Mouse (Mus musculus): ENCODE measurements around the gene Phlda2.

Phlda2 gene

GRCm38 (mm10) chr7:143477800-143478199 lies 25.1 kb downstream of the Phlda2 start:
- no peak for TF ChIP-seq GATA4 (IDR thresholded peaks at IDR 0.05; ENCODE audit: insufficient replicate concordance, low read length)

- no peak for TF ChIP-seq GATA4 (IDR thresholded peaks at IDR 0.05; ENCODE audit: insufficient replicate concordance, low read length)
Measured at GRCm38 (mm10) chr7:143476702-143477335, 26.1 kb downstream of the Phlda2 start.

DNA sequence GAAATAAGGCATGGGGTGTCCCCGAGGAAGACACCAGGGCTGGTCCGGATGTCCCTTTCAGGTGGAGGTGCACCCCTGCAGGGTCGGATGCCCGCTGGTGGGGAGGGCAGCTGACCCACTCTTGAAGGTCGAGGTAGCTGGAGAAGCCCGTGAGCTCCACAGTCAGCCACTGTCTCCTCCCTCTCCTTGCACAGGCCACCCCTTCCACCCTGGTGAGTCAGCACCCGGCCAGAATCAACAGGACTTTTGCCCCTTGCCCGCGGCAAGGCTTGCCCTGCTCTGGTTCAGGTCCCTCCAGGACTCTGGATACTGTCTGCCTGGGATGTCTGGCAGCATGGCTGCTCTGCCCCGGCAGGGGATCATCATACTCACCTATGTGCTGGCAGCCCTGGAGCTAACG lies 27.1 kb downstream of the Phlda2 start:
- TF ChIP-seq GATA4 (IDR thresholded peaks at IDR 0.05; ENCODE audit: insufficient replicate concordance, low read length), result no peak

GRCm38 (mm10) chr7:143474811-143475210 lies 28.1 kb downstream of the Phlda2 start:
- TF ChIP-seq GATA4 (IDR thresholded peaks at IDR 0.05; ENCODE audit: insufficient replicate concordance, low read length), result no peak

DNA sequence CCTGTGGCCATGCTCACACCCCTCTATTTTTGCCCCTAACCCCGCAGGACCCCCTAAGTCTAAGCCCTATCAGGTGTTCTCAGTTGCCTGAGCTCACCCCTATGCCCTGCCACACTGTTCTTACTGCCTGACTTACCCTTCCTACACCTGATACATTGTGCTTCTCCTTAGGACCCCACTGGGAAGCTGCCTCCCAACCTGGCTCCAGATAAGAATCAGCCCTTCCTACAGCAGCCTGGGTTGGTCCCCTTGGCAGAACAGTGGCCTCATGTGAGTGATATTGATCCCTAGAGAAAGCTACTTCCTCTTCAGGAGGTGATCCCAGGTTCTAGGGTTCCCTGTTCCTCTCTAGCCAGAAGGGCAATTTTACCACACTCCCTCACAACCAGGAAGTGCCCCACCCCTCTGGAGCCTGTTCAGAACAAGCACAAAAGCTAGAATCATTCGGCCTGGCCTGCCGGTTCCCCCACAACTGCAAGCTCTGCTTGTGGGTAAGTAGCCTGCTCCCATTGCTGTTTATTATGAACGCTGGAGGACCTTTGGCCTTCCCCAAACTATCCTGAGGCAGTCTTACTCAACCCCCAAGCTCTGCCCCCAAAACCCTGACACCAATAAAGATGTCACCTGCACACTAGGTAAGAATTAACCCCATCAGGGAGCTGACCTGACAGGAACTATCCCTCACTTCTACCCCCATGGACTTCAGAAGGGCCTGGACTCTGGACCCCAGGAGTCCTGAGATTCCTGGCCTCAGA lies 29.4 kb downstream of the Phlda2 start, which contains the start of gene Slc22a18:
Gene Slc22a18, plus strand, starts transcription at position 390 of the 755 bp plus-strand sequence.
- no peak for TF ChIP-seq GATA4 (IDR thresholded peaks at IDR 0.05; ENCODE audit: insufficient replicate concordance, low read length)

GRCm38 (mm10) chr7:143469946-143470345 lies 33.0 kb downstream of the Phlda2 start:
- no peak for TF ChIP-seq GATA4 (IDR thresholded peaks at IDR 0.05; ENCODE audit: insufficient replicate concordance, low read length)

DNA sequence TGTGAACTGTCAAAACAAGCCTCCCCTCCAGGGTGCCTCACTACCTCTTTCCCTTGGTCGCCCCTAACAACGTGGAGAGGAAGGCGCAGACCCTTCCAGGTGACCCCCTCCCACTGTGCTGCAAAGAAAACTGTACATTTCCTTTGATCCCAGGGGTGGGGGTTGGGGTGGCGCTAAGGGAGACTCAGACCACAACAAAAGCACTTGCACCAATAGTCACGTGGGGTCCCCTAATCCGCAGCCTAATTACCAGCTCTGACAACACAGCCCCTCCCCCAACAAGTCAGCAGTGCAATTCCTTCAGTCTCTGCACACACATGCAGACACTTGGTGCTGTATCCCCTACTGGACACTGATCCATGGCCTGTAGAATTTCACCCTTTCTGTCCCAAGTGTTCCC lies 35.2 kb downstream of the Phlda2 start:
- TF ChIP-seq GATA4 (IDR thresholded peaks at IDR 0.05; ENCODE audit: insufficient replicate concordance, low read length), result no peak

DNA sequence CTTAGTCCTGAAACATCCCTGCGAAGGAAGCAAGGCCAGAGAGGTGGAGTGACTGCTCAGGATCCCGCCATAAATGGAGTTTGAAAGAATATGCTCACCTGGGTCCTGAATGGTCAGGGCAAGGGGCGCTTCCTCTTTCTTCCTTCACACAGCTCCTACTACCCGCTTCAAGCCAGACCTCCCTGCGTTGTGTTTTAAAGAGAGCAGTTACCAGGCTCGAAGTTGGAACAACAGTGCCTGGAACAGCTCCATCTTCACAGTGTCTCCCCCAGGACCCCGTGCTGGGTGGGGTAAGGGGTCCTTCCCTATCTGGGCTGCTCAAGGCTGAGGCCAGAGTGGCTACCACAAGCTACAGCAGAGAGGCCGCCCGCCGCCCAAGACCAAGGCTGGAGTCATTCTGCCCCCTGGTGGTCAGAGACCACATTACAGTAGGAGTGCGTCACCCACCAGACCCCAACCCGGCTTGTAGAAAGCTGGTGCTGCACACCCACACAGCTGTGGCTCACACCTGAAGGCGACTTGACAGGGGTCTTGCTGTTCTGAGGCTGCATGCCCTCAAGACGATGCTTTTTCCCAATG lies 36.8 kb downstream of the Phlda2 start:
- TF ChIP-seq GATA4 (IDR thresholded peaks at IDR 0.05; ENCODE audit: insufficient replicate concordance, low read length), result no peak

DNA sequence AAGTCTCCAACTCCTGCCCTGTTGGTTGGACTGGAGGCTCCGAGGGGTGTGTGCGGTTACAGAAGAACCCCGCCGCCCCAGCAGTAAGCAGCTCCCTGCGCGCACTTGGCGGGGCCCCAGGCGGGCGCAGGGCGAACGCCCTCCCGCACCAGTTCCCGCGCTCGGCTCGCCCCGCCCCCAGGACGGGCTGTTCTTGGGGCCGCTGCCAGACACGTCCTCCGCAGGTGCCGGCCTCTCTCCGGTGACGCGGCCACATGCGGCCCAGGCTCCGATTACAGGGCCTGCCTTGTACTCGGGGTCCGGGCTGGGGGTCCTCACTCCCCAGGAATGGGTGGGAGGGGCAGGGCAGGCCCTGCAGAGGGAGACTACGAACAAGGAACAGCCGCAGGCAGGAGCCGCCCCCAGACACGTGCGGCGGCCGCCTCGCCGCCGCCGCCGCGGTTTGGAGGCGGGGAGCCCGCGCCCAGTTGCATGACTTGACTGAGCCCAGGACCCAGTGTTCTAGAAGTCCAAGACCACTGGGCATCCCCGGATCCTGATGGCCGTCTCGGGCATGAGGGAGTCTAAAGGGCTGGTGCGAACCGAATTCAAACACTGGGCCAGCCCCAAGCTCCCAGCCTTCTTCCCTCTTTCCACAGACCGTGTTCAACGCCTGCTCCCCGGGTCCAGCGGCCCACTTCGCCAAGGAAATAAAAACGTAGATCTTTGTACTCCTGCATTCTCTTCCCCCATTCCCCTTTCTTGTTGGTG lies 38.0 kb downstream of the Phlda2 start:
- no peak for TF ChIP-seq GATA4 (IDR thresholded peaks at IDR 0.05; ENCODE audit: insufficient replicate concordance, low read length)

DNA sequence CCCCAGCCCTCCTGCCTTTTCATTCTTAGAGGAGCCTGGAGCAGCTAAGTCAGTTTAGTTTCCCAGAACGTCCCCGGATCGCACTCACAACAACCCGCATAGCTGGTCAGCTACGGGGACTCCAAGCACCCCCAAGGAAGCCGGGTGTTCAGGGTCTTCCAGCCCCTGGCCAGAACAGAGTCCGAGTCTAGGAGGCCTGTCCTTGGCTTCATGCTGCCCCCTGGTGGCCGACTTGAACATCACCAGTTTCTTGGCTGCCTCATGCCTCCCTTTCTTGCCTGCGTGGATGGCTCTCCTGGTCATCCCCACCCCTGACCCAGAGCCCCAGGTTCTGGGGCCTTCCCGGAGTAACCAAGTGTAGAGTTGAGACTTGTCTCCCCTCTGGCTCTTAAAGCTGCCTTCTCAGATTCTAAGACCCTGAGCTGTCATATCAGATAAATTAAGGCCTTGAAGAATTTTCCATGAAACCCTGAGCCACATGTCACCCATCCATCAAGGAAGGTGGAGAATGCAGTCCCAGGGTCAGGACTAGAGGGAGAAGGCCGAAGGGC lies 39.0 kb downstream of the Phlda2 start:
- no peak for TF ChIP-seq GATA4 (IDR thresholded peaks at IDR 0.05; ENCODE audit: insufficient replicate concordance, low read length)

DNA sequence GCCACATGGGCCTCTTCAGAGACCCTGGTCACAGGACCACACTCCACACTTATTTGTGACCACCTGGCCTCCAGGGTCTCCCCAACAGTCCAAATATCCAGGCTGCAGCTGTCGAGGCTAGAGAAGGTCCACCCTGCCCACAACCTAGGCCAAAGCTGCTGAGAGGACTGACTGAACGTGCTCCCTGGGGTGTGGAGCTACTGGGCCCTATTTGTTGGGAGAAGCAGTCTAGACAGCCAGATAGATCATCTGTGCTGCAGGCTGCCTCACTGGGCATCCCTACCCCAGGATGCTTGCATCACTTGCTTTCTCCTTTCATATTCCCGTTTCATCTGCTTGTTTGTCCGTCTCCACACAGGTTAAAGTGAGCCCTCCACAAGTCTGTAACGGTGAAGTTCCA lies 40.4 kb downstream of the Phlda2 start:
- no peak for TF ChIP-seq GATA4 (IDR thresholded peaks at IDR 0.05; ENCODE audit: insufficient replicate concordance, low read length)

DNA sequence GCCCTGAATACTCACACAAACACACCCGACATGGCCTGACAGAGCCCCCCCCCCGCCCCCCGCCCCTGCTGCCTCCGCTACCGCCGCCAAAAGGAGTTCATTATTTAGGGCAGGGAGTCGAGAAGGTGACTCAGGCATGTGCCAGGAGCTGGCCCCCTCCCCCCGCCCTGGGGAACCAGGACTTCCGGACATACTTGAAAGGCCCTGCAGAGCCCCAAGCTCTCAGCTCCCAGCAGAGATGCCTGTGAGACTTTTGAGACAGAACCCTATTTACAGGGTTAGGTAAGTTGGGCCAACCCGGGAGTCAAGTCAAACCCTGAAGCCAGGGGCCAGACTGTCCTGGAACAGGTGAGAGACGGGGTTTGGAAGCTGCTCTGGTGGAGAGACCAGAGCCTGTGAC lies 41.0 kb downstream of the Phlda2 start:
- no peak for TF ChIP-seq GATA4 (IDR thresholded peaks at IDR 0.05; ENCODE audit: insufficient replicate concordance, low read length)

GRCm38 (mm10) chr7:143461294-143461870 lies 41.6 kb downstream of the Phlda2 start:
- TF ChIP-seq GATA4 (IDR thresholded peaks at IDR 0.05; ENCODE audit: insufficient replicate concordance, low read length), result no peak

GRCm38 (mm10) chr7:143460874-143461273 lies 42.1 kb downstream of the Phlda2 start, which contains the start of gene Cdkn1c:
Cdkn1c (minus strand) TSS chr7:143461050.
- TF ChIP-seq GATA4 (IDR thresholded peaks at IDR 0.05; ENCODE audit: insufficient replicate concordance, low read length), result no peak

Data from liver, adult (tissue).